Mouse (Mus musculus) CH12.LX (cell line): ENCODE measurements around the gene Prdx2. TPM values are rescaled to one million over a fixed set of nuclear protein-coding genes. Genes with fewer than 3 reads are reported as not detected.

Experiments used
- DNase-seq: peaks from one replicate; pipeline ENCODE4 v3.0.0-alpha.2; 2013; ENCODE audit errors: extremely low read depth
- H3K27ac ChIP-seq: 2 replicates; pipeline ENCODE4 v1.5.1; 2012; ENCODE audit warnings: low read depth, mild to moderate bottlenecking, control low read depth, moderate library complexity; ENCODE audit not compliant: insufficient read depth
- H3K27me3 ChIP-seq: replicated peaks from 2 replicates; pipeline ENCODE3; 2012; ENCODE audit warnings: inconsistent platforms
- H3K36me3 ChIP-seq, 2 experiments: replicated peaks in 1 of 2; 2 replicates each; pipeline versions ENCODE3 to v1.6.1; 2012; ENCODE audit warnings: inconsistent platforms in 1 of 2, low read length in 1 of 2, mild to moderate bottlenecking in 1 of 2, mixed read lengths in 1 of 2, moderate library complexity in 1 of 2; ENCODE audit not compliant: control insufficient read depth in 1 of 2, insufficient read depth in 1 of 2
- H3K4me1 ChIP-seq, 2 experiments: 2 replicates each; pipeline ENCODE4 v1.6.1; 2012; ENCODE audit warnings: inconsistent platforms in 1 of 2, moderate library complexity in 1 of 2; ENCODE audit not compliant: insufficient read depth in 2 of 2, control insufficient read depth in 1 of 2
- H3K4me2 ChIP-seq: 2 replicates; pipeline ENCODE4 v1.6.1; 2012; ENCODE audit warnings: low read depth, mild to moderate bottlenecking, control low read depth; ENCODE audit not compliant: poor library complexity, insufficient read depth, severe bottlenecking
- H3K4me3 ChIP-seq, 3 experiments: fragments of 150-350 bp in 1 of 3; sonication (generic) in 1 of 3; replicated peaks in 1 of 3; 2 replicates each; pipeline versions ENCODE3 to v1.5.1; 2011 to 2012; ENCODE audit warnings: low read depth in 2 of 3, low read length in 2 of 3, mild to moderate bottlenecking in 2 of 3, moderate library complexity in 2 of 3, control low read depth in 1 of 3, improper control_type of control experiment in 1 of 3, inconsistent platforms in 1 of 3, mixed read lengths in 1 of 3; ENCODE audit not compliant: poor library complexity in 1 of 3
- H3K79me2 ChIP-seq: replicated peaks from 2 replicates; pipeline ENCODE4 v1.6.1; 2012; ENCODE audit warnings: mild to moderate bottlenecking, moderate library complexity; ENCODE audit not compliant: control insufficient read depth, poor library complexity, insufficient read depth, severe bottlenecking; ENCODE audit errors: extremely low read depth
- H3K9ac ChIP-seq: 2 replicates; pipeline ENCODE4 v1.6.1; 2012; ENCODE audit warnings: low read depth, mild to moderate bottlenecking, control low read depth, moderate library complexity; ENCODE audit not compliant: insufficient read depth
- H3K9me3 ChIP-seq: replicated peaks from 2 replicates; pipeline ENCODE3; 2012; ENCODE audit warnings: low read length, inconsistent platforms, mixed read lengths
- BHLHE40 ChIP-seq: IDR thresholded peaks from 2 replicates; pipeline ENCODE4 v1.6.1; 2011; ENCODE audit warnings: mild to moderate bottlenecking, low read depth, low read length, improper control_type of control experiment
- CHD1 ChIP-seq: IDR thresholded peaks from 2 replicates; pipeline ENCODE4 v1.6.1; 2012; ENCODE audit warnings: low read depth, low read length, improper control_type of control experiment, inconsistent platforms
- CTCF ChIP-seq, 2 experiments: IDR thresholded peaks in 1 of 2; conservative IDR thresholded peaks in 1 of 2; 2 replicates each; pipeline ENCODE4 v1.5.1; 2011 to 2012; ENCODE audit warnings: low read depth in 2 of 2, low read length in 2 of 2, improper control_type of control experiment in 1 of 2, inconsistent platforms in 1 of 2, mild to moderate bottlenecking in 1 of 2, moderate library complexity in 1 of 2
- E2F4 ChIP-seq: IDR thresholded peaks from 2 replicates; pipeline ENCODE4 v1.6.1; 2011; ENCODE audit warnings: low read depth, low read length, improper control_type of control experiment; ENCODE audit not compliant: insufficient replicate concordance
- EP300 ChIP-seq: IDR thresholded peaks from 2 replicates; pipeline ENCODE4 v1.6.1; 2011; ENCODE audit warnings: low read length, improper control_type of control experiment
- GABPA ChIP-seq: IDR thresholded peaks from 2 replicates; pipeline ENCODE4 v1.6.1; 2012; ENCODE audit warnings: low read depth, low read length, improper control_type of control experiment, inconsistent platforms; ENCODE audit not compliant: insufficient replicate concordance
- HCFC1 ChIP-seq: IDR thresholded peaks from 2 replicates; pipeline ENCODE4 v1.6.1; 2012; ENCODE audit warnings: low read depth, mild to moderate bottlenecking, inconsistent platforms, low read length, improper control_type of control experiment
- JUND ChIP-seq: conservative IDR thresholded peaks from 2 replicates; pipeline ENCODE4 v1.6.1; 2011; ENCODE audit warnings: low read depth, low read length, improper control_type of control experiment
- MAX ChIP-seq: IDR thresholded peaks from 2 replicates; pipeline ENCODE4 v1.6.1; 2011; ENCODE audit warnings: low read length, improper control_type of control experiment
- MXI1 ChIP-seq: IDR thresholded peaks from 2 replicates; pipeline ENCODE4 v1.6.1; 2011; ENCODE audit warnings: mild to moderate bottlenecking, low read depth, low read length, improper control_type of control experiment
- NELFE ChIP-seq: IDR thresholded peaks from 2 replicates; pipeline ENCODE4 v1.6.1; 2011; ENCODE audit warnings: low read depth, low read length, improper control_type of control experiment
- PAX5 ChIP-seq: IDR thresholded peaks from 2 replicates; pipeline ENCODE4 v1.6.1; 2012; ENCODE audit warnings: low read length, inconsistent platforms, mixed read lengths
- POLR2A ChIP-seq: IDR thresholded peaks from 2 replicates; pipeline ENCODE4 v1.6.1; 2011; ENCODE audit warnings: low read depth, mild to moderate bottlenecking, improper control_type of control experiment, low read length
- SMC3 ChIP-seq: IDR thresholded peaks from 2 replicates; pipeline ENCODE4 v1.6.1; 2011; ENCODE audit warnings: low read depth, low read length, improper control_type of control experiment
- dilution Hi-C: fragments of 300-500 bp; cut with MboI; formaldehyde crosslinking; loops from 2 replicates; pipeline ENCODE4 v1.14.3; 2020; ENCODE audit warnings: low sequenced_read_pairs; ENCODE audit not compliant: extremely low pct_unique_long_range_greater_than_20kb, extremely low pct_ligation_motif_present
- in situ Hi-C: fragments of 300-500 bp; cut with MboI; formaldehyde crosslinking; loops from 3 replicates; pipeline ENCODE4 v1.14.3; 2019; ENCODE audit warnings: low sequenced_read_pairs, low pct_ligation_motif_present, low pct_unique_long_range_greater_than_20kb, mixed read lengths
- polyA plus RNA-seq: library from polyadenylated mRNA; unstranded; fragments of >175 nt; gene quantifications from 2 replicates; pipeline ENCODE4 v1.2.1, GENCODE M21; 2012; ENCODE audit warnings: low read depth; ENCODE audit not compliant: insufficient read length
- total RNA-seq, 2 experiments: library from RNA; depleted of rRNA; stranded (reverse); fragments of 300-350 nt in 1 of 2; fragments of >200 nt in 1 of 2; gene quantifications; 2 replicates each; pipeline ENCODE4 v1.2.3; 2012 to 2014

Prdx2 gene
- total and polyA plus RNA-seq, 3 experiments: 158 to 232 (median 218) TPM

GRCm38 (mm10) chr8:84970913-84971312 is 1.5 kb downstream of the Prdx2 start:
- no peak for DNase-seq
- H3K36me3 ChIP-seq: peaks cover 19 to 32% of the 10 kb centered on the region in 2 experiments
- peak overlapping the region; percentile 88; the same call in 1 of the 2 replicates for H3K4me2 ChIP-seq
- dilution Hi-C loops: no loop called here
- no peak overlapping the region for H3K27ac ChIP-seq
- in situ Hi-C loops: loop anchor here (5.0 kb wide), 1 partner anchor 36 kb away; no protein-coding TSS in a partner anchor
- no peaks in the 10 kb centered on the region for H3K9me3 ChIP-seq
- TF ChIP-seq MAX (no peak), E2F4 (no peak), PAX5 (no peak), GABPA (no peak), CHD1 (no peak), HCFC1 (no peak), NELFE (no peak), BHLHE40 (no peak)
- TF ChIP-seq, all 38 proteins: peak for 0
- Histone ChIP-seq H3K79me2 (peaks cover 6% of the 10 kb centered on the region; the same call in 1 of the 2 replicates), H3K4me3 (no peak overlapping the region), H3K9ac (peak overlapping the region; percentile 84; the same call in 1 of the 2 replicates), H3K27me3 (no peaks in the 10 kb centered on the region), H3K4me1 (peaks cover 14 to 42% of the 10 kb centered on the region in 2 experiments)

GRCm38 (mm10) chr8:84973079-84973478 is 3.7 kb downstream of the Prdx2 start:
- Histone ChIP-seq H3K4me1 (peaks cover 6 to 23% of the 10 kb centered on the region in 2 experiments; a peak in 3 of 4 replicates), H3K9me3 (no peaks in the 10 kb centered on the region), H3K27ac (no peak overlapping the region), H3K36me3 (peaks cover 25 to 37% of the 10 kb centered on the region in 2 experiments), H3K27me3 (no peaks in the 10 kb centered on the region), H3K79me2 (peaks cover 22% of the 10 kb centered on the region), H3K4me3 (no peak overlapping the region), H3K4me2 (no peak overlapping the region), H3K9ac (no peak overlapping the region)
- TF ChIP-seq POLR2A (no peak), PAX5 (no peak), MAX (no peak), EP300 (no peak), MXI1 (no peak), HCFC1 (no peak), BHLHE40 (no peak), JUND (no peak), GABPA (no peak), CTCF (conservative IDR thresholded peaks at IDR 0.05 in 1 of 2, IDR thresholded peaks at IDR 0.05 in 1 of 2; ENCODE audit: low read depth in 2 of 2, low read length in 2 of 2) (no peak), SMC3 (no peak)
- in situ Hi-C loops (loop anchor here (5.0 kb wide), 1 partner anchor 34 kb away; no protein-coding TSS in a partner anchor), dilution Hi-C loops (no loop called here)
- DNase-seq: no peak
